Mouse (Mus musculus): Measurements from ENCODE around the gene Tnrc6b. TPM values are rescaled to one million over a fixed set of nuclear protein-coding genes. Genes with fewer than 3 reads are reported as not detected.
"Not testable (repeated sequence)": the region's sequence is repeated elsewhere in the genome, so short reads cannot be mapped to it uniquely, and the experiment has no call there.

Gene Tnrc6b
- polyA plus RNA-seq, 1 experiment, result 40.0 TPM

GRCm38 (mm10) chr15:80731043-80731442 is 19.9 kb downstream of the Tnrc6b start:
- H3K4me1 ChIP-seq (ENCODE audit: control insufficient read depth, insufficient read depth, low read length), result no peaks in the 10 kb centered on the region
- TF ChIP-seq EP300 (IDR thresholded peaks at IDR 0.05; ENCODE audit: insufficient read depth, low read depth, low read length) (no peak), CTCF (IDR thresholded peaks at IDR 0.05; ENCODE audit: low read depth, low read length) (no peak), POLR2A (IDR thresholded peaks at IDR 0.05; ENCODE audit: insufficient read depth, low read length) (no peak)
- no peaks in the 10 kb centered on the region for H3K27me3 ChIP-seq (ENCODE audit: control insufficient read depth, insufficient read depth, low read length, poor library complexity, severe bottlenecking)
- H3K27ac ChIP-seq (ENCODE audit: insufficient read depth, low read length), result no peak overlapping the region
- no peaks in the 10 kb centered on the region for H3K36me3 ChIP-seq (ENCODE audit: control insufficient read depth, insufficient read depth, low read length, poor library complexity, severe bottlenecking)
- no peak overlapping the region for H3K9ac ChIP-seq (ENCODE audit: low read depth, poor library complexity, severe bottlenecking)
- no peaks in the 10 kb centered on the region for H3K9me3 ChIP-seq (replicated peaks; ENCODE audit: control insufficient read depth, insufficient read depth, low read length, poor library complexity, severe bottlenecking)
- H3K4me3 ChIP-seq (ENCODE audit: low read depth, low read length), result no peak overlapping the region

- no peaks in the 10 kb centered on the region for H3K27me3 ChIP-seq (ENCODE audit: control insufficient read depth, insufficient read depth, low read length, poor library complexity, severe bottlenecking)
- no peak overlapping the region for H3K4me3 ChIP-seq (ENCODE audit: low read depth, low read length)
- no peak overlapping the region for H3K27ac ChIP-seq (ENCODE audit: insufficient read depth, low read length)
- no peaks in the 10 kb centered on the region for H3K9me3 ChIP-seq (replicated peaks; ENCODE audit: control insufficient read depth, insufficient read depth, low read length, poor library complexity, severe bottlenecking)
- no peak overlapping the region for H3K9ac ChIP-seq (ENCODE audit: low read depth, poor library complexity, severe bottlenecking)
- H3K36me3 ChIP-seq (ENCODE audit: control insufficient read depth, insufficient read depth, low read length, poor library complexity, severe bottlenecking), result no peaks in the 10 kb centered on the region
- no peaks in the 10 kb centered on the region for H3K4me1 ChIP-seq (ENCODE audit: control insufficient read depth, insufficient read depth, low read length)
- TF ChIP-seq POLR2A (IDR thresholded peaks at IDR 0.05; ENCODE audit: insufficient read depth, low read length), result no peak
These were observed 20.4 kb downstream of the Tnrc6b start for GRCm38 (mm10) chr15:80731511-80731910.

- no peak overlapping the region for H3K4me3 ChIP-seq (ENCODE audit: low read depth, low read length)
- no peaks in the 10 kb centered on the region for H3K36me3 ChIP-seq (ENCODE audit: control insufficient read depth, insufficient read depth, low read length, poor library complexity, severe bottlenecking)
- no peak overlapping the region for H3K9ac ChIP-seq (ENCODE audit: low read depth, poor library complexity, severe bottlenecking)
- no peaks in the 10 kb centered on the region for H3K27me3 ChIP-seq (ENCODE audit: control insufficient read depth, insufficient read depth, low read length, poor library complexity, severe bottlenecking)
- TF ChIP-seq POLR2A (IDR thresholded peaks at IDR 0.05; ENCODE audit: insufficient read depth, low read length), result no peak
- TF ChIP-seq CTCF (IDR thresholded peaks at IDR 0.05; ENCODE audit: low read depth, low read length), result no peak
- no peaks in the 10 kb centered on the region for H3K4me1 ChIP-seq (ENCODE audit: control insufficient read depth, insufficient read depth, low read length)
- H3K9me3 ChIP-seq (replicated peaks; ENCODE audit: control insufficient read depth, insufficient read depth, low read length, poor library complexity, severe bottlenecking), result no peaks in the 10 kb centered on the region
- H3K27ac ChIP-seq (ENCODE audit: insufficient read depth, low read length), result no peak overlapping the region
These were observed 21.3 kb downstream of the Tnrc6b start for GRCm38 (mm10) chr15:80732266-80733030.

- no peak overlapping the region for H3K27ac ChIP-seq (ENCODE audit: insufficient read depth, low read length)
- H3K4me3 ChIP-seq (ENCODE audit: low read depth, low read length), result no peak overlapping the region
- no peaks in the 10 kb centered on the region for H3K4me1 ChIP-seq (ENCODE audit: control insufficient read depth, insufficient read depth, low read length)
- no peaks in the 10 kb centered on the region for H3K36me3 ChIP-seq (ENCODE audit: control insufficient read depth, insufficient read depth, low read length, poor library complexity, severe bottlenecking)
- no peaks in the 10 kb centered on the region for H3K27me3 ChIP-seq (ENCODE audit: control insufficient read depth, insufficient read depth, low read length, poor library complexity, severe bottlenecking)
- H3K9ac ChIP-seq (ENCODE audit: low read depth, poor library complexity, severe bottlenecking), result no peak overlapping the region
- H3K9me3 ChIP-seq (replicated peaks; ENCODE audit: control insufficient read depth, insufficient read depth, low read length, poor library complexity, severe bottlenecking), result no peaks in the 10 kb centered on the region
- TF ChIP-seq CTCF (IDR thresholded peaks at IDR 0.05; ENCODE audit: low read depth, low read length) (no peak), EP300 (IDR thresholded peaks at IDR 0.05; ENCODE audit: insufficient read depth, low read depth, low read length) (no peak), POLR2A (IDR thresholded peaks at IDR 0.05; ENCODE audit: insufficient read depth, low read length) (no peak)
These were observed 24.2 kb downstream of the Tnrc6b start for GRCm38 (mm10) chr15:80735300-80735699.

GRCm38 (mm10) chr15:80735708-80736107 is 24.6 kb downstream of the Tnrc6b start:
- not testable (repeated sequence) for H3K4me1 ChIP-seq (ENCODE audit: control insufficient read depth, insufficient read depth, low read length); H3K36me3 ChIP-seq (ENCODE audit: control insufficient read depth, insufficient read depth, low read length, poor library complexity, severe bottlenecking); H3K4me3 ChIP-seq (ENCODE audit: low read depth, low read length); H3K9ac ChIP-seq (ENCODE audit: low read depth, poor library complexity, severe bottlenecking); H3K27ac ChIP-seq (ENCODE audit: insufficient read depth, low read length); H3K27me3 ChIP-seq (ENCODE audit: control insufficient read depth, insufficient read depth, low read length, poor library complexity, severe bottlenecking); H3K9me3 ChIP-seq (replicated peaks; ENCODE audit: control insufficient read depth, insufficient read depth, low read length, poor library complexity, severe bottlenecking)

- no peaks in the 10 kb centered on the region for H3K9me3 ChIP-seq (replicated peaks; ENCODE audit: control insufficient read depth, insufficient read depth, low read length, poor library complexity, severe bottlenecking)
- H3K4me3 ChIP-seq (ENCODE audit: low read depth, low read length), result no peak overlapping the region
- H3K27me3 ChIP-seq (ENCODE audit: control insufficient read depth, insufficient read depth, low read length, poor library complexity, severe bottlenecking), result no peaks in the 10 kb centered on the region
- TF ChIP-seq POLR2A (IDR thresholded peaks at IDR 0.05; ENCODE audit: insufficient read depth, low read length) (no peak), CTCF (IDR thresholded peaks at IDR 0.05; ENCODE audit: low read depth, low read length) (no peak), EP300 (IDR thresholded peaks at IDR 0.05; ENCODE audit: insufficient read depth, low read depth, low read length) (no peak)
- no peak overlapping the region for H3K27ac ChIP-seq (ENCODE audit: insufficient read depth, low read length)
- no peaks in the 10 kb centered on the region for H3K36me3 ChIP-seq (ENCODE audit: control insufficient read depth, insufficient read depth, low read length, poor library complexity, severe bottlenecking)
- no peak overlapping the region for H3K9ac ChIP-seq (ENCODE audit: low read depth, poor library complexity, severe bottlenecking)
- H3K4me1 ChIP-seq (ENCODE audit: control insufficient read depth, insufficient read depth, low read length), result no peaks in the 10 kb centered on the region
These were observed 25.4 kb downstream of the Tnrc6b start for GRCm38 (mm10) chr15:80736553-80736952.

Data from ES-Bruce4 (cell line).